Mouse (Mus musculus): ENCODE results near the gene Rspo1.

GRCm38 (mm10) chr4:124969219-124969848, 16.9 kb upstream of the Rspo1 start:
- TF ChIP-seq POLR2A (IDR thresholded peaks at IDR 0.05; ENCODE audit: low read depth, low read length): no peak
- no peak for TF ChIP-seq NELFE (IDR thresholded peaks at IDR 0.05; ENCODE audit: low read depth, low read length)
- TF ChIP-seq POLR2AphosphoS2 (IDR thresholded peaks at IDR 0.05; ENCODE audit: low read depth, low read length): no peak
- no peak for TF ChIP-seq JUND (conservative IDR thresholded peaks at IDR 0.05; ENCODE audit: low read depth, low read length)
- no peak for TF ChIP-seq CTCF (conservative IDR thresholded peaks at IDR 0.05 in 1 of 2, IDR thresholded peaks at IDR 0.05 in 1 of 2; ENCODE audit: low read depth in 2 of 2, low read length in 2 of 2)
- TF ChIP-seq MAZ (IDR thresholded peaks at IDR 0.05; ENCODE audit: low read depth, low read length): no peak
- TF ChIP-seq MAX (IDR thresholded peaks at IDR 0.05; ENCODE audit: low read length): no peak
- TF ChIP-seq HCFC1 (IDR thresholded peaks at IDR 0.05; ENCODE audit: low read depth, low read length): no peak

Data from CH12.LX (cell line).